Mouse (Mus musculus) cerebellum, adult 2 months (tissue): ENCODE data around the gene Sult3a2. TPM values are rescaled to one million over a fixed set of nuclear protein-coding genes. Genes with fewer than 3 reads are reported as not detected.

Experiments
- DNase-seq, 2 experiments: peaks; one replicate each; pipeline ENCODE4 v3.0.0; 2021
- H3K27ac ChIP-seq: fragments of 200-500 bp; 2 replicates; pipeline ENCODE4 v1.5.1; 2012; ENCODE audit warnings: low read length, control low read depth, inconsistent platforms; ENCODE audit not compliant: insufficient read depth
- H3K27me3 ChIP-seq: fragments of 200-500 bp; 2 replicates; pipeline ENCODE4 v1.6.1; 2012; ENCODE audit warnings: inconsistent platforms, mild to moderate bottlenecking, low read length, moderate library complexity; ENCODE audit not compliant: control insufficient read depth, insufficient read depth
- H3K4me1 ChIP-seq: fragments of 200-500 bp; 2 replicates; pipeline ENCODE4 v1.6.1; 2011; ENCODE audit warnings: low read length; ENCODE audit not compliant: control insufficient read depth, insufficient read depth
- H3K4me3 ChIP-seq: fragments of 200-500 bp; replicated peaks from 2 replicates; pipeline ENCODE3; 2011; ENCODE audit warnings: mild to moderate bottlenecking, low read depth, low read length, control low read depth; ENCODE audit not compliant: insufficient read depth
- CTCF ChIP-seq: fragments of 200-500 bp; IDR thresholded peaks from 2 replicates; pipeline ENCODE4 v1.5.1; 2011; ENCODE audit warnings: low read depth, mild to moderate bottlenecking, control low read depth, low read length, moderate library complexity, borderline replicate concordance; ENCODE audit not compliant: insufficient read depth
- POLR2A ChIP-seq: fragments of 200-500 bp; IDR thresholded peaks from 2 replicates; pipeline ENCODE4 v1.6.1; 2011; ENCODE audit warnings: low read length, control low read depth, borderline replicate concordance; ENCODE audit not compliant: insufficient read depth
- WGBS: fragments of 180-500 bp; shearing (Covaris S2); methylation state at CpG from one replicate; pipeline ENCODE4 v1.1.7; 2018; 5-methylcytosine and 5-hydroxymethylcytosine counted together
- polyA plus RNA-seq: library from polyadenylated mRNA; depleted of rRNA; stranded (reverse); fragments of >200 nt; gene quantifications from 2 replicates; pipeline ENCODE4 v1.2.3, GENCODE M21; 2012; rRNA removed

The Sult3a2 gene
- polyA plus RNA-seq, 1 experiment = not detected

GRCm38 (mm10) chr10:33733241-33733640 is 53.3 kb downstream of the Sult3a2 start:
- Histone ChIP-seq H3K4me1 (no peaks in the 10 kb centered on the region), H3K27ac (no peak overlapping the region), H3K27me3 (no peaks in the 10 kb centered on the region), H3K4me3 (no peak overlapping the region)
- no peak for TF ChIP-seq POLR2A
- no peak for DNase-seq

GRCm38 (mm10) chr10:33732409-33733185 is 53.9 kb downstream of the Sult3a2 start:
- no peak for DNase-seq
- Histone ChIP-seq H3K4me1 (no peaks in the 10 kb centered on the region), H3K27me3 (no peaks in the 10 kb centered on the region), H3K27ac (no peak overlapping the region), H3K4me3 (no peak overlapping the region)
- 86% methylated on average over 4 of the region's 4 CpGs for WGBS
- no peak for TF ChIP-seq POLR2A
- no peak for TF ChIP-seq CTCF

- H3K4me3 ChIP-seq = no peak overlapping the region
- 47% methylated on average over 6 of the region's 6 CpGs for WGBS
- H3K4me1 ChIP-seq = no peaks in the 10 kb centered on the region
- no peak overlapping the region for H3K27ac ChIP-seq
- no peak for DNase-seq
- no peak for TF ChIP-seq CTCF
- no peak for TF ChIP-seq POLR2A
- H3K27me3 ChIP-seq = no peaks in the 10 kb centered on the region
Measured at GRCm38 (mm10) chr10:33723764-33724163, 62.7 kb downstream of the Sult3a2 start.

DNA sequence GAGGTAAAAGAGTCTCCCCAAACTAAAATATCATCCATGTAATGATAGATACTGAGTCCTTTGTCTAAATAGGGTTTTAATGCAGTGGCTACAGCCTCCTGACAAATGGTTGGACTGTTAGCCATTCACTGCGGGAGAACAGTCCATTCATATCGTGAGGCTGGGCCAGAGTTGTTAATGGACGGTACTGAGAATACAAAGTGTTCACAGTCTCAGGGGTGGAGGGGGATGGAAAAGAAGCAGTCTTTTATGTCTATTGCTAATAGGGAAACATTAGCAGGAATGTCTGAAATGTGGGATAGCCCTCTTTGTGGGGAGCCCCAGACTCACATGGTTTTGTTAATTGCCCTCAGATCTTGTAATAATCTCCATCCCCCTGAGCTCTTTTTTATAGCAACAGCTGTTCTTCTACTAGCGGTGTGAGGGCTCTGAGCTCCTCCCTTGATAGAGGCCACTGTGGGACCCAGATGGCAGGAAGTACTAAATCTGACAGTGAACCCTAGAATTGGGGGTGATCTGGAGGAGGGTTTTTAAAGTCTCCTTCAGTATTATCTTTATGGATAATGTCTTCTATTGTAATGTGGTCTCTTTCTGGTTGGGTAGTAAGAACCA is 64.6 kb downstream of the Sult3a2 start:
- Histone ChIP-seq H3K4me3 (no peak overlapping the region), H3K27me3 (no peaks in the 10 kb centered on the region), H3K4me1 (no peaks in the 10 kb centered on the region), H3K27ac (no peak overlapping the region)
- no peak for DNase-seq
- WGBS = 69% methylated on average over 4 of the region's 4 CpGs
- TF ChIP-seq POLR2A = no peak
- no peak for TF ChIP-seq CTCF

Other genes starting within 250 kb of the Sult3a2 start
- 16.5 and 20.0 TPM in 2 replicates for gene Clvs2, start 161.9 kb downstream of the Sult3a2 start, polyA plus RNA-seq
- gene Sult3a1, start 71.0 kb upstream of the Sult3a2 start, polyA plus RNA-seq = not detected in 2 replicates
- 0.46 and 0.97 TPM in 2 replicates for gene Rsph4a, start 118.4 kb upstream of the Sult3a2 start, polyA plus RNA-seq
- gene Zup1, start 164.6 kb upstream of the Sult3a2 start, polyA plus RNA-seq = 9.0 and 10.5 TPM in 2 replicates
- gene Rwdd1, start 232.9 kb upstream of the Sult3a2 start, polyA plus RNA-seq = 65.2 and 78.4 TPM in 2 replicates